Mouse (Mus musculus) 3134 (cell line): ENCODE data around the gene Spon2.

Experiments
- DNase-seq: peaks from one replicate; pipeline ENCODE4 v3.0.0-alpha.2; 2011; ENCODE audit warnings: low spot score; ENCODE audit not compliant: insufficient read length; ENCODE audit errors: extremely low read depth

Gene Spon2

GRCm38 (mm10) chr5:33218746-33219449 lies 643 bp upstream of the Spon2 start:
- no peak for DNase-seq

GRCm38 (mm10) chr5:33217663-33218062 lies 592 bp downstream of the Spon2 start:
- DNase-seq: no peak

GRCm38 (mm10) chr5:33214723-33215122 lies 3.5 kb downstream of the Spon2 start:
- no peak for DNase-seq

DNA sequence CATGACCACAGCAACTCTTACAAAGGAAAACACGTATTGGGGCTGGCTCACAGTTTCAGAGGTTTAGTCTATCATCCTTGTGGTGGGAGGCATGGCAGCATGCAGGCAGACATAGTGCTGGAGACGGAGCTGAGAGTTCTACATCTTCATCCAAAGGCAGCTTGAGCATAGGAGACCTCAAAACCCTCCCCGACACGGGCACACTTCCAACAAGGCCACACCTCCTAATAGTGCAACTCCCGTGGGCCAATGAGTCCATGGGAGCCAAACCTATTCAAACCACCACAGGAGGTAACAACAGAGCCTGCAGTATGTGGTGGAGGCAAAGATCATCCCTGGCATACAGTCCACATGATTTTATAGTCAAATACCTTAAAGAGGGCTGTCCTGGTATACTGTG lies 7.0 kb downstream of the Spon2 start:
- DNase-seq: no peak

DNA sequence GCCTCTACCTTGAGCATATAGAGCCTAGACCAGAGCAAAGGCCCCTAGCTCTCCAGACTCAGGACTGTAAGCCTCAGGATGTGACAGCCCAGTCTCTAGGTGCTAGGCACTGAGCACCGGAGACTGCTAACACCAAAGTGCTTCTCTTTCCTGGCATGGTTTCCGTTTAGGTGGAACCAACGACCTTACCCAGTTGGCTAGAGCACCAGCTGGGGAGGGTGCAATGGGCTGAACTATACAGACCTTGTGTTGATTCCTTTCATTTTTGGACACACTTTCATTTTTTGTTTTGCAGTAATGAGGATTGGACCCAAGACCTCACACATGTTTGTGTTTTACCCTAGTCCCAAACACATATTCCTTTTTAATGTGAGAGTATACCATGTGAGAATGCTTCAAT lies 7.7 kb downstream of the Spon2 start:
- DNase-seq: no peak

DNA sequence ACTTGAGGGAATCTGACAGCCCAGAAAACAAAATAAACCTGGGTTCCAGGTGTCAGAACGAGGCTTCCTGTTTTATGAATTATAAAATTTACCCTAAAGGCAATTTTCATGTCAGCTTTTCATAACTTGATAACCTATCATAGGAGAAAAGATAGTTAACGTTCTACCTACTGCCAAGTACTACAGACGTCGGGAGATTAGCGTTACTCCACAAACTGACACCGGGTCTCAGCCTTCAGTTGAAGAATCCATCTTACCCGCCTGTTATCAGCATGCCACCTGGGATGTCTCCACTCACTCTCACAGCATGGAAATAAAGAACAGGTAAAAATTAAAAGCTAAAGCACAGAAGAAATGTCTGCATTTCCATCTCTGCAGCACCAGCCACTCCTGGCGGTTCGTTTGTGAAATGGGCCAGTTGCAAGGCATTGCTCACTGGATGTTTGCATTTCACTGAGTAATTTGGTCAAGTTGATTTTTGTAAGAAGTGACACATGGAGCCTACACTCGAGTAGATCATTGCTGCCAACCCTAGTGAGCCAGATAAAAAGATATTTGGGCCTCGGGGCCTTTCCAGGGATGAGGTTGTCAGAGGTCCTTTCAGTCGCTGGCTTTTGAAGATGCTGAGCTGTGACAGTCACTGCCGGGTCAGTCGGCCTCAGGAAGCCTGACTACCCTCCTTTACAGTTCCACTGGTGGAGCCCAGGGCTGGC lies 9.6 kb downstream of the Spon2 start:
- no peak for DNase-seq

GRCm38 (mm10) chr5:33207136-33207535 lies 11.1 kb downstream of the Spon2 start:
- DNase-seq: no peak

GRCm38 (mm10) chr5:33206328-33206727 lies 11.9 kb downstream of the Spon2 start:
- DNase-seq: no peak

DNA sequence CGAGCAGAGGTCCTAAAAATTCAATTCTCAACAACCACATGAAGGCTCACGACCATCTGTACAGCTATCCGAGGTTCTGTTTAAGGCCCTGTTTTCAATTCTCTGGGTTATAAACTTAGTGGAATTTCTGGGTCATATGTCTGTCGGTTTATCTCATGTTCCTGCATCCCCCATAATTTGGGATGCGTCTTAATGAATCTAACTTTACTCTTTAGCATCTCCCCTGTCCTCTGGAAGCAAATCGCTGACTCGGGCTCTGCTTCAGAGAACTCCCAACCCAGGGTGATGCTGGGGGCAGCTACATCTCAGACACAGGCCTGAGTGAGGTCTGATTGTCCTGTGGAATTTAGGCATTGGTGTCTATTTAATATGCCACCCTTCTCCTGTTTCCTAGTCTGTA lies 14.0 kb downstream of the Spon2 start:
- DNase-seq: no peak

DNA sequence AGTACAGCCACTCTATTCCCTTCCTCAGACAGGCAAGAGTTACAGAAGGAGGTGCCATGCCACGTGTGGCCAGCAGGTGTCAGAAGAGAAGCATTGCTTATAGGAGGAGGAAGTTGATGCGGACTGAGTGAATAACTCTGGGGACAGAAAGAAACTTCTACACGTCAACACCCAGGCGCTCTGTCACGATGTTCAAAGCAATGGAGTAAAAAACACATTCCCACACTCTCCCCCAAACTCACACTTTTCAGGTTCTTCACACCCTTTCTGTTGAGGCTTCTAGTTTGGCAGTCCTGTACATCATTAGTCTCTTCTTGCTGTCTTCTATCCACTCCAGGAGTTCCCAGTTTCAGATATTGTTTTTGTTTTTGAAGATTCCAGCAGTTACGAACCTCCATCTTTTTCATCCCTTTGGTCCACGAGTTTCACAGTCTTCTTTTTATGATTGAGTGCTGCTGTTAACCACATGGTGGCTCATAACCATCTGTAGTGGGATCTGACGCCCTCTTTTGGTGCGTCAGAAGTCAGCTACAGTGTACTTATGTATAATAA lies 14.5 kb downstream of the Spon2 start:
- peak; percentile 53 for DNase-seq

DNA sequence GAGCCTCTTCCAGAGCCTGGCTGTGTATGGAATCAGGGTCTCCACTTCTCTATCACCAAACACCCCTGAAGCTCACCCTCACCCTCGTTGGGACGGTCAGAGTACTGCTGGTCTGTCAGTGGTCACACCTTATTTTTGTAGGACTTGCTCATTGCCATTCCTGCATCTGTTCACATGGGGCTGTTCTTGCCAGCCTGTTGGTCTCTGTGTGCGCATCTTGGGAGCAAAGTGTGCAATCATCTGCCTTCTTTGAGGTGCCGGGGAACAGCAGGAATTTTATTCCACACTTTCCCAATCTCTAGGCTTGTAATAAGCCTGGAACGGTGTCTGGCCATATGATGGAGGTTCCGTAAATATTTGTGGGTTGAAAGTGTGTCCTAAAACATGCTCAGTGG lies 15.1 kb downstream of the Spon2 start:
- DNase-seq: no peak

GRCm38 (mm10) chr5:33202516-33203170 lies 15.6 kb downstream of the Spon2 start:
- DNase-seq: no peak

DNA sequence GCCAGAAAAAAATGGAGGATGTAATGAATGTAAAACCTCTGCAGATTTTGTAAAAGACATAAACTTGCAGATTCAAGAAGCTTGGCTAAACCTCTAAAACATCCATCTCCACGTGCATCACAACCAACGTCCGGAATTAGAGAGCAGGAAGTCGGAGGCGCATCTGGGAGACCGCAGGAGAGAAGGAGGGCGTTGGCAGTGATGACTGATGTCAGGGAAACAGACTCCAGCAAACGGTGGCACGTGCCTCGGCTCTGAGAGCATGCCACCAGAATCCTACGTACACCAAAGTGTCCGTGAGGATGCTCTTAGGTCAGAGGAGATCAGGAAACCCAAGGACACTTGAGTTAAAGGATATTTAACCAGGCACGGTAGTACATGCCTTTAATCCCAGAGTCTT lies 16.6 kb downstream of the Spon2 start:
- no peak for DNase-seq

DNA sequence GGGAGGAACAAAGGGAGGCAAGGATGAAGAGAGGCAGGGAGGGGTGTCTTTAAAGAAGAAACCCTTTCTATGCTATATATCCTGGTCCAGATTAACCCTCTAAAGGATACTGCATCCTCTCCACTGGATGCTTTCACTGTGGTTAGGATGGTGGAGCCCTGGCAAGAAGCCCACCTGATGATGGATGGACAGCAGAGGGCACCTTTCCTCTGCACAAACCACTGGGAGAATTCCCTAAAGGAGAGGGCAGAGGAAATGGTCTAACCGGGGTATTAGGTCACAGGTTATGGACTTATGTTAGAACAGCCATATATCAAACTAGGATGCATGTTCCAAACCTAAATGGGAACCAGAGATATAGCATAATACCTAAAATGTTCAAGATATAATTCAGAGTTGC lies 18.2 kb downstream of the Spon2 start:
- no peak for DNase-seq

- DNase-seq: no peak
Observed at GRCm38 (mm10) chr5:33195246-33195852, 22.9 kb downstream of the Spon2 start.

- no peak for DNase-seq
Observed at GRCm38 (mm10) chr5:33193567-33193966, 24.7 kb downstream of the Spon2 start.
